Mouse (Mus musculus) G1E (cell line): ENCODE results near the gene Hapln3. TPM values are rescaled to one million over a fixed set of nuclear protein-coding genes. Genes with fewer than 3 reads are reported as not detected.

ENCODE experiments used
- ATAC-seq: 2 replicates; pipeline ENCODE4 v1.8.0; 2016; ENCODE audit warnings: mild to moderate bottlenecking; ENCODE audit not compliant: insufficient number of reproducible peaks, poor library complexity, low FRiP score, severe bottlenecking; ENCODE audit errors: extremely low read depth
- DNase-seq: peaks from one replicate; pipeline ENCODE4 v3.0.0; 2012; ENCODE audit warnings: low spot score
- H3K27me3 ChIP-seq: 2 replicates; pipeline ENCODE4 v1.6.1; 2012; ENCODE audit warnings: mild to moderate bottlenecking, low read length, inconsistent platforms; ENCODE audit not compliant: insufficient read depth
- H3K36me3 ChIP-seq: replicated peaks from 2 replicates; pipeline ENCODE3; 2012; ENCODE audit warnings: mild to moderate bottlenecking, inconsistent platforms
- H3K4me1 ChIP-seq: 2 replicates; pipeline ENCODE4 v1.6.1; 2012; ENCODE audit warnings: low read depth, low read length, inconsistent platforms, mixed read lengths; ENCODE audit not compliant: insufficient read depth
- H3K4me3 ChIP-seq: 2 replicates; pipeline ENCODE4 v1.5.1; 2012; ENCODE audit warnings: low read depth, mild to moderate bottlenecking, inconsistent platforms, low read length, moderate library complexity, mixed read lengths
- H3K9me3 ChIP-seq: replicated peaks from 2 replicates; pipeline ENCODE4 v1.6.1; 2012; ENCODE audit warnings: inconsistent platforms
- CTCF ChIP-seq: IDR thresholded peaks from 2 replicates; pipeline ENCODE4 v1.5.1; 2012; ENCODE audit warnings: low read depth, low read length, inconsistent platforms, mixed read lengths
- GATA1 ChIP-seq: IDR thresholded peaks from 2 replicates; pipeline ENCODE4 v1.6.1; 2012; ENCODE audit warnings: borderline replicate concordance, low read length, inconsistent platforms, mixed read lengths
- GATA2 ChIP-seq: IDR thresholded peaks from 2 replicates; pipeline ENCODE4 v1.6.1; 2012; ENCODE audit warnings: low read depth, low read length, inconsistent platforms, borderline replicate concordance
- POLR2AphosphoS5 ChIP-seq: IDR thresholded peaks from 2 replicates; pipeline ENCODE4 v1.6.1; 2012; ENCODE audit warnings: low read depth, low read length, inconsistent platforms; ENCODE audit not compliant: insufficient replicate concordance
- TAL1 ChIP-seq: conservative IDR thresholded peaks from 2 replicates; pipeline ENCODE4 v1.6.1; 2012; ENCODE audit warnings: low read depth, low read length, inconsistent platforms, mixed read lengths
- polyA plus RNA-seq: library from polyadenylated mRNA; stranded (reverse); fragments of >175 nt; gene quantifications from 2 replicates; pipeline ENCODE4 v1.2.3, GENCODE M21; 2012
- total RNA-seq, 2 experiments: library from RNA; stranded (forward) in 1 of 2; stranded (reverse) in 1 of 2; fragments of 200-1000 nt in 1 of 2; fragments of >200 nt in 1 of 2; fragmentation: Nextera tagmentation in 1 of 2; gene quantifications; 2 replicates each; pipeline ENCODE4 v1.2.3; 2014 to 2017

The Hapln3 gene
- total and polyA plus RNA-seq, 3 experiments: 0.05 TPM; not detected in 2

DNA sequence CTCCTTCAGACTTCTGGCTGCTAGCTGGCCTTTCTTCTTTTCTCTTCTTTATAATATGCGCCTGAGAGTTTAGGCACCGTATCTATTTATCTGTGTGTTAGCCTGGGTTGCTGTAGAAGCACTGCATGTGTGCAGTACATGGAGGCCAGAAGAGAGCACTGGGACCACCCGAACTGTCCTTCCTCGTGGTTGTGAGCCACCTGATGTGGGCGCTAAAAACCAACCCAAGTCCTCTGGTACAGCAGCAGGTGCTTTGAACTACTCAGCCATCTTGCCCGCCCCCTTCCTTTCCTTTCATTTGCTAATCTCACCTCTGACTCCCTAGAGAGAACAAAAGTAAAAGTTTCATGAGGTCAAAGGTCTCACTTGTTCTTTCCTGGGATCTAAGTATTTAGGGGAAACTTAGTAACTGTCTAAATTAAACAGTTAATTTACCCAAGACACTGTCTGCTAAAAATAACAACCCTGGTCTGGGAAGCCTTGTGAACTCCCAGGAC is 8.6 kb upstream of the Hapln3 start:
- ATAC-seq: no peak
- H3K36me3 ChIP-seq: no peaks in the 10 kb centered on the region
- DNase-seq: no peak
- H3K27me3 ChIP-seq: peaks cover 18% of the 10 kb centered on the region
- 0 out of 2 replicates have a peak, but pooled peaks cover 4% of the 10 kb centered on the region for H3K4me1 ChIP-seq
- no peak overlapping the region for H3K4me3 ChIP-seq
- TF ChIP-seq TAL1: no peak
- TF ChIP-seq GATA2: no peak
- no peak for TF ChIP-seq GATA1
- no peak for TF ChIP-seq POLR2AphosphoS5
- no peak for TF ChIP-seq CTCF
- no peaks in the 10 kb centered on the region for H3K9me3 ChIP-seq

DNA sequence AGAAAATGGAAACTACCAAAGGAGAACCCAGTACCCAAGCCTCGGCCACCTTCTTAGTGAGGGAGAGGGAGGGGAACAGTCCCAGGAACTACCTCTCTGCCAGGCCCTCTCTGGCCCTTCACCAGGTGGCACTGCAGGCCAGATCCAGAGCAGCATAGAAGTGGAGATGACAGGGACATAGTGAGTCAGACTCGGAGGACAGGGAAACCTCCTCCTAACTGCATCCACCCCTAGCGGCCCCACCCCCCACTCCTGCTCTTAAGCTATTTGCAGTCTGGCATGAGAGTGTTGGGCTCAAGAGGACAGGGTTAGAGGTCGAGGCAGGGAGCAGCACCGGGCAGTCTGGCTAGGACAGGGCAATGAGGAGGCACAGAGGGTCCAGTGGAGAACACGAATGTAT is 2.6 kb upstream of the Hapln3 start:
- no peaks in the 10 kb centered on the region for H3K4me1 ChIP-seq
- peaks cover 11% of the 10 kb centered on the region; the same call in 1 of the 2 replicates for H3K27me3 ChIP-seq
- ATAC-seq: no peak
- no peaks in the 10 kb centered on the region for H3K9me3 ChIP-seq
- no peak for DNase-seq
- H3K36me3 ChIP-seq: no peaks in the 10 kb centered on the region
- no peak overlapping the region for H3K4me3 ChIP-seq
- no peak for TF ChIP-seq CTCF
- no peak for TF ChIP-seq POLR2AphosphoS5
- no peak for TF ChIP-seq GATA2
- no peak for TF ChIP-seq GATA1
- TF ChIP-seq TAL1: no peak

DNA sequence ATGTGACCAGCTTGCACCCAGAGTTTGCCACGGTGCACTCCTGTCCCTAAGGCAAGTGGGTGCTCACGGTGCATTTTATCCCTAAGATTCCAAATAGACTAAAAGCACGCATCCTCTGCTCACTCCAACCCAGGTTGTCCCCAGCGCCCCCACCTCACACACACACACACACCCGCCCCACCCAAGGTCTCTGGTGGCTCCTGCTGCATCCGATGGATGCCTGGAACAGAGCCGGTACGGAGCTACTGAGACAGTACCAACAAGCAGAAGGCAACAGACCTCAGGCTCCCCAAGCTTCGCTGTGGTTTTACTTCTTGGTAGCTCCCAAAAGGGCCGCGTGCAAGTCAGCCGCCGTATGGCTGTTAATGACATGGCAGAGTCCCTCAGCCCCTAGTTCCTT is 433 bp downstream of the Hapln3 start:
- no peak overlapping the region for H3K4me3 ChIP-seq
- no peaks in the 10 kb centered on the region for H3K9me3 ChIP-seq
- no peaks in the 10 kb centered on the region for H3K4me1 ChIP-seq
- H3K27me3 ChIP-seq: peaks cover 11% of the 10 kb centered on the region; the same call in 1 of the 2 replicates
- no peak for DNase-seq
- no peak for ATAC-seq
- no peaks in the 10 kb centered on the region for H3K36me3 ChIP-seq
- no peak for TF ChIP-seq POLR2AphosphoS5
- no peak for TF ChIP-seq TAL1
- TF ChIP-seq CTCF: no peak
- TF ChIP-seq GATA2: no peak
- no peak for TF ChIP-seq GATA1

DNA sequence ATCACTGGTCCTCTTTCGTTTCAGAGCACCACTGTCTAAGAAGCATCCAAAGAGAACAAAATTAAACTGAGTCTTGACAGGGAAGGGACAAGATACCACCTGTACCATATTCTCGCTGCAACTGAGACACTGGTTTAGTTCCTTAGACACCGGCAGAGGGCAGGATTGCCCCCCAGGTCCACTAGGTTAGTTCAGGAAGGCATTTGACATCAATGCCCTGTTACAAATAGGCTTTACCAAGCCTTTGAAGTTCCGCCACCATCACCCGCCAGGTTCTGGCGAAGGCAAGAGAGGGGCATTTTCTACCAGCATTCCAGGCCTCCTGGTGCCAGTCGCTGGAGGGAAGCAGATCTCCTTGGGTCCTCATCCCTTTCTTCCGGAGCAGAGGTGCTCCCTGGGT is 935 bp downstream of the Hapln3 start:
- H3K36me3 ChIP-seq: no peaks in the 10 kb centered on the region
- H3K27me3 ChIP-seq: peaks cover 11% of the 10 kb centered on the region; the same call in 1 of the 2 replicates
- ATAC-seq (no peak), DNase-seq (no peak)
- H3K4me3 ChIP-seq: no peak overlapping the region
- TF ChIP-seq GATA1 (no peak), TAL1 (no peak), POLR2AphosphoS5 (no peak)
- H3K9me3 ChIP-seq: no peaks in the 10 kb centered on the region
- no peaks in the 10 kb centered on the region for H3K4me1 ChIP-seq

DNA sequence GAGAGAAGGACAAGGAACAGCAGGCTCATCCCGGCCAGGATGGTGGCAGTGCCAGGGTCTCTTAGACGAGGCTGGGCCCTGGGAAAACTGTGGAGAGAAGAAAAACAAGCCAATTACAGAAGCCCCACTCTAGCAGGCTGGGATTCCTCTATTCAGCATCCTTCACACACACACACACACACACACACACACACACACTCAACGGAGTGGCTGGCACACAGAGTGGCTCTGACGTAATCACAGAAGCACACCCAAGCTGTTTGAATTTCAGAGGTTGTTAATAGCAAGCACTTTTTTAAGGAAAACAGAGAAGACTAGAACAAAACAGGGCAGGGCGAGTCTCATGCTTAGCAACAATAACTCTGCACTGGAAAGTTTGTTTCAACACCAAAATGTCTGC is 7.4 kb downstream of the Hapln3 start:
- TF ChIP-seq POLR2AphosphoS5 (no peak), GATA1 (no peak), CTCF (no peak), TAL1 (no peak), GATA2 (no peak)
- Histone ChIP-seq H3K4me1 (no peaks in the 10 kb centered on the region), H3K4me3 (no peak overlapping the region), H3K36me3 (no peaks in the 10 kb centered on the region), H3K9me3 (no peaks in the 10 kb centered on the region), H3K27me3 (peaks cover 7% of the 10 kb centered on the region; the same call in 1 of the 2 replicates)
- no peak for DNase-seq
- ATAC-seq: no peak

DNA sequence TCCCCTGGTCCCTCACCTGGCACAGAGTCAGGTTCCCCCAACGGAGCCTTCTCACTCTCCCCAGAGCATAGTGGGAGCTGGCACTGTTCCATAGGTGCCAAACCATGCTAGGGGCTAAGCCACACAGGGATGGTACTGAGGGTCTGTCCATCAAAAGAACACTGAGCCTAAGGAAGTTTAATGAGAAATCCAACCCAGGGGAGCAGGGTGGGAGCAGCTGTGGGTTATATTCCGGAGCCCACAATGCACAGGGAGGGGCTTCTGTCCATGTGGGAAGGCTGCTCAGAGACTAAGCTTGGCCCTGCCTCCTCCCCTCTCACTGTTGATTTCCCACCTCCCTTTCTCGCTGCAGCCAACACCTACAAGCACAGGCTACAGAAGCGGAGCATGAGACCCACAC is 17.0 kb downstream of the Hapln3 start:
- Histone ChIP-seq H3K9me3 (no peaks in the 10 kb centered on the region), H3K27me3 (peaks cover 11% of the 10 kb centered on the region; the same call in 1 of the 2 replicates)
- DNase-seq: no peak

More for the DNA sequence above, 17.0 kb downstream of the Hapln3 start:
- ATAC-seq: no peak
- H3K36me3 ChIP-seq: no peaks in the 10 kb centered on the region
- no peaks in the 10 kb centered on the region for H3K4me1 ChIP-seq
- TF ChIP-seq POLR2AphosphoS5 (no peak), CTCF (no peak), TAL1 (no peak), GATA1 (no peak), GATA2 (no peak)
- H3K4me3 ChIP-seq: no peak overlapping the region
